Mouse (Mus musculus) cerebellum, adult 2 months (tissue): ENCODE data around the gene Gtpbp1.

ENCODE experiments used
- CTCF ChIP-seq: fragments of 200-500 bp; IDR thresholded peaks from 2 replicates; pipeline ENCODE4 v1.5.1; 2011; ENCODE audit warnings: low read depth, mild to moderate bottlenecking, control low read depth, low read length, moderate library complexity, borderline replicate concordance; ENCODE audit not compliant: insufficient read depth
- POLR2A ChIP-seq: fragments of 200-500 bp; IDR thresholded peaks from 2 replicates; pipeline ENCODE4 v1.6.1; 2011; ENCODE audit warnings: low read length, control low read depth, borderline replicate concordance; ENCODE audit not compliant: insufficient read depth

GRCm38 (mm10) chr15:79744742-79745141 lies 54.1 kb downstream of the Gtpbp1 start:
- TF ChIP-seq CTCF (no peak), POLR2A (no peak)
